Mouse (Mus musculus) left cerebral cortex, adult 9 months (tissue): ENCODE results near the gene Ppp1r35.

Experiments
- DNase-seq, 2 experiments: peaks; one replicate each; pipeline ENCODE4 v3.0.0; 2022; ENCODE audit warnings: low spot score in 2 of 2

Ppp1r35 gene

DNA sequence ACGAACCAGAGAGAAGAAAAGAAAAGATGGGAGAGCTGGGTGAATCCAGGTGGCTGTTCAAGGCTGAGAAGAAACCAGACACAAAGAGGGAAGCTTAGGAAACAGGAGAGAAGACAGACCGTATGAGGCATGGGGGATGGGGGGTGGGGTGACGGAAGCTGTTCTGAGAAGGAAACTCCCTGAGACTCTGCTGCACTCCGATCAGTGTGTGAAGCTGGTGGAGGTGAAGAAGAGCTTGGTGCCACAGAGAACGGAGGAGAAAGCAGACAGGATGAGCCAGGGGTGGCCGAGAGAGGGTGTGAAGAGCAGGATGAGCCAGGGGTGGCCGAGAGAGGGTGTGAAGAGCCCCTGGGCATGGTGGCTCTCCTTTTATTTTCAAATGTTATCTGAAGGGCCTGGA is 47.8 kb downstream of the Ppp1r35 start:
- DNase-seq = no peak

DNA sequence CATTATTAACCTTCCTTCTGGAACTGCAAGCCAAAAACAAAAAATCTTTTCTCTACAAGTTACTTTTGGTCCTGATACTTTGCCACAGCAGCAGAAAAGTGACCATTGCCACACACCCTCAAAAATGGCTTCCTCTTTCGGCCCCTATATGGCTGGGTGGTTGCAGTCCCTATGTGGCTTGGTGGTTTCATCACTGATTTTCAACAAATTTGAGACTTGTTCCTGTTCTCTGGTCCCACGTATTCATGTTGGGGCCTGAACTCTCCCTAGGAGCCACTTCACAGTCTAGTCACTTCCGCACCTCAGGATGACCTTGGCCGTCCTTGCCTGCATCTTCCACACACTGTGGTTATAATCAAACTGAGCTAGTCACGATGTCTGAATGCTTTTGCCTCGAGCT is 50.0 kb downstream of the Ppp1r35 start:
- DNase-seq = no peak
